Mouse (Mus musculus): ENCODE data around the gene Ptn. TPM values are rescaled to one million over a fixed set of nuclear protein-coding genes. Genes with fewer than 3 reads are reported as not detected.

Ptn gene
- polyA plus RNA-seq, 1 experiment from 2014 or later: 174 TPM

DNA sequence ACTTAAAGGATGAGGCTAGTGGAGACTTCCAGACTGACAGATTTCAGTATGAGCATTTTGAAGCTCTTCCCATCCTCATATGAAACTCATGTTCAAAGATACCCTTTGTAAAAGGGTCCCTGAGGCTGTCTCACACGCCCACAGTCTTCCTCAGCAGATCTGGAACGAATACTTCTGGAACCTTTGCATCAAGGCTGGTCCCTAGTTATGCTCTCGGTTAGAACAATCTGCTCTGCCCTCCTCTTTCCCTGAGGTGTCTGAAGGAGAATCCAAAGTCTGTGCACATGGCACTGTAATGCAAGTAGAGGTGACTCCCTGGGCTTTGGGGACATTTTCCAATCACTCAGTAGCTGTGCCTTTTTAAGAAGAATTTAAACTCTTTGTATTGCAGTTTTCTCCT lies 25.3 kb upstream of the Ptn start:
- Histone ChIP-seq H3K36me3 (no peaks in the 10 kb centered on the region), H3K27ac (replicated peaks) (no peak overlapping the region), H3K9me3 (replicated peaks) (no peaks in the 10 kb centered on the region), H3K4me1 (peaks cover 6% of the 10 kb centered on the region; the same call in 1 of the 2 replicates), H3K4me3 (no peak overlapping the region), H3K27me3 (ENCODE audit: low read depth, poor library complexity, severe bottlenecking) (no peaks in the 10 kb centered on the region)
- no peak for DNase-seq (ENCODE audit: low spot score)
- WGBS: 83% methylated on average over 3 of the region's 3 CpGs

DNA sequence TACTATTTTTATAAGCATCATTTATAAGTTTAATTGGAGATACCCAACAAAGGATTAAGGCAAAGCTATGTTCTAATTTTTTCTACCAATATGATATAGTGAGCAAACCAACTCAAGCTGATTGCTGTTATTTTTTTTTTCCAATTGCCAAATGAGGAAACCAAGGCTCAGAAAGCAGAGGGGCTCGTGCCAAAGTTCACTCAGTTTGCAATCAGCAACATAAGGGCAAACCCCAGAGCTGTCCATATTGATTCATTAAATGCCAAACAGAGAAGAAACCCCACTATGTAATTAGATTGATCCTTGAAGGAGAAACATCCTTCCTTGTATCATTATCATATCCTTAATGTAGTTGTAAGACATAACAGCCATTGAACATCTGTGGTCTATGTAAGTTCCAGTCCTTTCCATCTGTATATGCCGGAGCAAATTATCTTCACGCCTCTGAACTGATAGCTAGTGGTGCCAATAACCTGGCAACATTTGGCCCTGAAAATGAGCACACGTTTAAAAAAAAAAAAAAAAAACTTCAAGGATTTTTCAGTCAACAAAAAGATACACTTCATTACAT lies 24.8 kb upstream of the Ptn start:
- H3K4me1 ChIP-seq: peaks cover 6% of the 10 kb centered on the region; the same call in 1 of the 2 replicates
- no peak overlapping the region for H3K4me3 ChIP-seq
- H3K9me3 ChIP-seq (replicated peaks): no peaks in the 10 kb centered on the region
- no peak for DNase-seq (ENCODE audit: low spot score)
- H3K27me3 ChIP-seq (ENCODE audit: low read depth, poor library complexity, severe bottlenecking): no peaks in the 10 kb centered on the region
- H3K36me3 ChIP-seq: no peaks in the 10 kb centered on the region
- 85% methylated on average over 4 of the region's 4 CpGs for WGBS
- no peak overlapping the region for H3K27ac ChIP-seq (replicated peaks)

DNA sequence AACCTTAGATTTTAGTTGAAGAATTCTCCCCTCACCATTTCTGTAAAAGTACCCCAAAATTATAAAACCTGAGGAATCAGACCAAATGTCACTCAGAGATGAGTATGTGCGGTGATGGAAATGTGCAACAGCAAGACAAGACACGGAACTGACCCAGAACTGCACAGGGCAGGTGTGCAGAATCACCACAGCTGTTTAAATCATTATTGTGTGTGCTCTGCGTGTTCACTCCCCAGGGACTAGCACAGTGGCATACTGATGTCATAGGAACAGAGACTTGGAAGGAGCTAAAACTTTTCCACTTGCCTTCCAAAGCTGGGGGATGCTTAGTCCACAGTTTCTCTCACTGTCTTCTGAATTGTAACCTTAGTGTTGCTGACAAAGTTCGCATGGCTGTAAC lies 22.7 kb upstream of the Ptn start:
- no peak overlapping the region for H3K4me3 ChIP-seq
- H3K36me3 ChIP-seq: no peaks in the 10 kb centered on the region
- H3K27ac ChIP-seq (replicated peaks): no peak overlapping the region
- 0 out of 2 replicates have a peak, but pooled peaks cover 3% of the 10 kb centered on the region for H3K9me3 ChIP-seq (replicated peaks)
- H3K4me1 ChIP-seq: peaks cover 6% of the 10 kb centered on the region; the same call in 1 of the 2 replicates
- 83% methylated on average over 4 of the region's 4 CpGs for WGBS
- no peak for DNase-seq (ENCODE audit: low spot score)
- no peaks in the 10 kb centered on the region for H3K27me3 ChIP-seq (ENCODE audit: low read depth, poor library complexity, severe bottlenecking)

DNA sequence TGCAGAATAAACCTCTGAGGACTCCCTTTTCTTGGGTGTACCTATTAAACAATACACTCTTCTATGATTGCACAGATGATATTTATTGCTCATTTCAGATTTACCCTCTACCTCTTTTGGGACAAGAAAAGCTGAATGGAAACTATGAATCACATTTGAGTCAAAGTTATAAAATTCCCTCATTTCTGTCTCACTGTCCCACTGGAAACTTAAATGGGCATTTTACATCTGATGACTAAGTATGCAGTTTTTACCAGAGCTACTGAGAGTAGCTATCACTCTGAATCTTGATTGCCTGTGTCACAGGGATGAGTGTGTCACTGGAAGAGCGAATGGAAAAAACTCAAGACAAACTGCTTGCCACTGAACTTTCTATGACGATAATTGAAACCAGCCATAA lies 22.2 kb upstream of the Ptn start:
- H3K9me3 ChIP-seq (replicated peaks): 0 out of 2 replicates have a peak, but pooled peaks cover 3% of the 10 kb centered on the region
- DNase-seq (ENCODE audit: low spot score): no peak
- H3K36me3 ChIP-seq: no peaks in the 10 kb centered on the region
- peaks cover 6% of the 10 kb centered on the region; the same call in 1 of the 2 replicates for H3K4me1 ChIP-seq
- H3K4me3 ChIP-seq: no peak overlapping the region
- H3K27ac ChIP-seq (replicated peaks): no peak overlapping the region
- 85% methylated on average over 2 of the region's 2 CpGs for WGBS
- no peaks in the 10 kb centered on the region for H3K27me3 ChIP-seq (ENCODE audit: low read depth, poor library complexity, severe bottlenecking)

DNA sequence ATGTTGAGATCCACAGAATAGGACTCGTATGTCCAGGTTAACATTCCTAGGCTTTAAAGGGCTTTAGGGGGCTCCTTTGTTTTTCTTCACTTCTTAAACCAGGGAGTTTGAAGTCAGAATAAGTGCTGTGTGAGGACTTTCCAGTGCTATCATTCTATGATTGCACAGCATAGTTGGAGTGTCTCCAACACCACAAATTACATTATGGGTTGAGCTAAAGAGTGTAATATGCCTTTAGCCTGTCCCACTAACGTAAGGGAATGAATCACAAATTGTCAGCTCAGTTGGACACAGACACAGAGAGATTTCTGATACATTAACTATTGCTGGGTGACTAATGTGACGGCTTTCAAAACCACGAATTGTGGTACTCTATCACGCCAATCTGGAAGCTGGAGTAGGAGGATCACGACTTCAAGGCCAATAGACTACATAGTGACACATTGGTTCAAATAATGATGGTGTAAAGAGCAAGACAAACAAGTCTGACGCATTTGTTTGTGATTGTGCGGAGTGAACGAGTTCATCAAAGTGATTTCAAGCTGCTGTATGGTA lies 20.4 kb upstream of the Ptn start:
- H3K4me1 ChIP-seq: no peaks in the 10 kb centered on the region
- H3K27ac ChIP-seq (replicated peaks): no peak overlapping the region
- no peak for DNase-seq (ENCODE audit: low spot score)
- no peak overlapping the region for H3K4me3 ChIP-seq
- no peaks in the 10 kb centered on the region for H3K36me3 ChIP-seq
- 89% methylated on average over 9 of the region's 9 CpGs for WGBS
- no peaks in the 10 kb centered on the region for H3K27me3 ChIP-seq (ENCODE audit: low read depth, poor library complexity, severe bottlenecking)
- 0 out of 2 replicates have a peak, but pooled peaks cover 3% of the 10 kb centered on the region for H3K9me3 ChIP-seq (replicated peaks)

DNA sequence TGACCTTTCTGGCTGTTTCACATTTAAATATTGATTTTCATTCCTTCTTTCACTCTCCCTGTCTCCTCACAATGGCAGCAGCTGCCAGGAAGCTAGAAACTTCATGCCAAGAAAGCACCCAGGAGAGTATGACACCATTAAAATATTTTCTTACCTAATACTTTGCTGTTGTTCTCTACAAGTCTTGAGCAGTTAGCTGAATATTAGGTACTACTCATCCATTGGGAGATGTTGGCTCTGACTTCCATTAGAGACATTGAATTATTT lies 9.7 kb upstream of the Ptn start:
- Histone ChIP-seq H3K36me3 (no peaks in the 10 kb centered on the region), H3K4me1 (peaks cover 12% of the 10 kb centered on the region), H3K27me3 (ENCODE audit: low read depth, poor library complexity, severe bottlenecking) (no peaks in the 10 kb centered on the region), H3K27ac (replicated peaks) (no peak overlapping the region), H3K9me3 (replicated peaks) (no peaks in the 10 kb centered on the region), H3K4me3 (no peak overlapping the region)
- DNase-seq (ENCODE audit: low spot score): no peak

DNA sequence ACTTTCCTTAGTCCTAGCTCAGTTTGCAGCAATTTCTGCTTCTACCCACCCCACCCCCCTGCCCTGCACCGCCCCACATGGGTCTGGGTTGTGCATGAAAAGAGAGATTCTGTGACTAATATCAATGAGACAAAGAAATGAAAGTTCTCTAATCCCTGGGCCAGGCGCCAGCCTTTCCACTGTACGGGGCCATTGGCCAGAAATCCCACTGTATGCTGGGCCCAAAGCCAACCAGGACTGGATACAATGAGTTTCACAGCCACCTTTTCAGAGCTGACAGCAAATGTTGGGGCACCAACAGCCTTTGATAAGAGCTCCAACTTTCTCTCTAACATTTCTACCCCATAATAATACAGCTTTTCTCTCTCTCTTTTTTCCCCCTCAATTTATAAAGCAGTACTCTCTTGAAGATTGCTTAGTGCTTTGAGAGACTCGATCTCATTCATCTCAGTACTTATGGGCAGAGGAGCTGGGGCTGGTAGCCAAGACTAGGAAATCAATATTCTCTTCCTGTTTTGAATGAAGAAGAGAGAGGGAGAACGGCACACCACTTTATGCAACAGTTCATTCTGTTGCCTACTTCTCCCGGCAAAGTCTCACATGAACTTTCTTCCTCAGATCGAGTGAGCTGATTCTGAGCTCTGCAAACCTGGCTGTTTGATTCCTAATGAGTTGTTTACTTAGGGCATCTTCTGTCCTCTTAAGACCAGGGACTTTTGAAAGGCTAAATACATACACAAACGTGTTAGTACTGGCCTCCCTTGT lies 9.2 kb upstream of the Ptn start:
- no peak overlapping the region for H3K27ac ChIP-seq (replicated peaks)
- WGBS: 69% methylated on average over 8 of the region's 8 CpGs

DNA sequence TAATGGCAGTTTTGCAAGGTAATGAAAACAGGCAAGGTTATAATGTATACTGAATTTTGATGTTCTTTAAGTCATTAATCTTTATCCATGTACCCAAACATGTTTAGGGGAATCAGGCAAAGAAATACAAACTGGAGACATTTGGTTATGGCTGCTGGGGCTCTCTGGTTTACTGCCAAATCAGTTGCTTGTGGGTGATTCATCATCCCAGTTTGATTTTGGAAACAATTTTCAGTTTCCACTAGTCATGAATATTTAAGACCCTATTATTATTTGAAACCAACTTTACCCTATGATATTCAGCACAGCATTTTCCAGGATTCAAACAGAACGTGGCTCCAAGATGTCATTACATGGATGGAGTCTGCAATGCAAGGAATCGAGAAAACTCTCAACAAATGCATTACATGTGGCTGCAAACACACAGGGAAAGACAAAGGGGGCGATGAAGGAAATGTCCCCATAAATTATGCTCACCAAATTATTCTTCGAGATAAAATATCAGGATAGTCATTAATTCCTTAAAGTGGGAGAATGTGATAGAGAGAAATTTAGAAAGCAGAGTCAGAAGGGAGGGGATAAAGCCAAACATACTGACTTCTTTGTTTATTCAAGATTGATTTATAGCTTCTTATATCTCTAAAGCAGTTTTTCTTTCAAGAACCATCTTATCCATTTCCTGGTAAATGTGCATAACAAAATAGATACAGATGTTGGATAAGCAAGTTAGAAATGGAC lies 8.4 kb upstream of the Ptn start:
- Histone ChIP-seq H3K27ac (replicated peaks) (no peak overlapping the region), H3K36me3 (no peaks in the 10 kb centered on the region), H3K27me3 (ENCODE audit: low read depth, poor library complexity, severe bottlenecking) (no peaks in the 10 kb centered on the region), H3K9me3 (replicated peaks) (no peaks in the 10 kb centered on the region), H3K4me1 (peaks cover 12% of the 10 kb centered on the region), H3K4me3 (no peak overlapping the region)
- DNase-seq (ENCODE audit: low spot score): no peak
- 90% methylated on average over 4 of the region's 4 CpGs for WGBS

More for the DNA sequence above, 9.2 kb upstream of the Ptn start:
- H3K27me3 ChIP-seq (ENCODE audit: low read depth, poor library complexity, severe bottlenecking): no peaks in the 10 kb centered on the region
- no peak for DNase-seq (ENCODE audit: low spot score)
- no peak overlapping the region for H3K4me3 ChIP-seq
- peaks cover 12% of the 10 kb centered on the region for H3K4me1 ChIP-seq
- no peaks in the 10 kb centered on the region for H3K9me3 ChIP-seq (replicated peaks)
- no peaks in the 10 kb centered on the region for H3K36me3 ChIP-seq

DNA sequence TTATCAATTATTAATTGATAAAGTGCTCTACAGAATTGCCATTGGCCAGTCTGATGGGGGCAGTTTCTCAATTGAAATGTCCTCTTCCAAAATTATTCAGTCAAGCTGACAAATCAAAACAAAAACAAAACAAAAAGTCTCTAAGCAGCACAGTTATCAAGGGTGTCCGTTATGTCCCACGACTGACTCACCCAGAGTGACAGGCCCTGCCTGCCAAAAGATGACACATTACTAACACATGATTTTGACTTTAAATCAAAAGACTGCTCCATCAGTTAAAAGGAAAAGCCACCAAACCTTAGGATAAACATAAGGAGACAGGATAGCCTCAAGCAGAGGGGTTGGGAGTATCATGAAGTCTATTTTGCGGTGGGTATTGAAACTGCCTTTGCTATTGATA lies 6.6 kb upstream of the Ptn start:
- Histone ChIP-seq H3K4me1 (peaks cover 12% of the 10 kb centered on the region), H3K9me3 (replicated peaks) (no peaks in the 10 kb centered on the region), H3K36me3 (no peaks in the 10 kb centered on the region), H3K27ac (replicated peaks) (no peak overlapping the region), H3K4me3 (no peak overlapping the region), H3K27me3 (ENCODE audit: low read depth, poor library complexity, severe bottlenecking) (peaks cover 8% of the 10 kb centered on the region; the same call in 1 of the 2 replicates)
- no peak for DNase-seq (ENCODE audit: low spot score)
- 94% methylated on average over 3 of the region's 3 CpGs for WGBS

DNA sequence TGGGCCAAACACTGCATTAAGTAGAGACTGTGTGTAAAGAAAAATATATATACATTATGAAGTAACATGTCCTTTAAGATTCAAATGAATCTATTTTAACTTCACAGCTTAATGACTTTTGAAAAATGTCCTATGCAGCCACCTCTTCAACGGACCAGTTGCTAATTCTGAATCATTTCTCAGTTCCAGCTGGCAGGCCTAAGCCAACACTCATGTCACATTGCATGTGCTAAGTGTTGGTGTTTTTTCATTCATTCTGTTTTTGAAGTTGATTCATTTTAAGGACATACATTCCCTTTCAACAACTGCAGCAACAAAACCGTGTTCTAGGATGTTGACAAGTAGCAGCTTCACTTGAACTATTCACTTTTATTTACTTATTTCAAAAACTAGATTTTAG lies 6.0 kb upstream of the Ptn start:
- WGBS: 93% methylated on average over 2 of the region's 2 CpGs
- no peak for DNase-seq (ENCODE audit: low spot score)
- Histone ChIP-seq H3K27me3 (ENCODE audit: low read depth, poor library complexity, severe bottlenecking) (peaks cover 15% of the 10 kb centered on the region), H3K9me3 (replicated peaks) (no peaks in the 10 kb centered on the region), H3K27ac (replicated peaks) (no peak overlapping the region), H3K4me1 (peaks cover 14% of the 10 kb centered on the region), H3K36me3 (no peaks in the 10 kb centered on the region), H3K4me3 (no peak overlapping the region)

DNA sequence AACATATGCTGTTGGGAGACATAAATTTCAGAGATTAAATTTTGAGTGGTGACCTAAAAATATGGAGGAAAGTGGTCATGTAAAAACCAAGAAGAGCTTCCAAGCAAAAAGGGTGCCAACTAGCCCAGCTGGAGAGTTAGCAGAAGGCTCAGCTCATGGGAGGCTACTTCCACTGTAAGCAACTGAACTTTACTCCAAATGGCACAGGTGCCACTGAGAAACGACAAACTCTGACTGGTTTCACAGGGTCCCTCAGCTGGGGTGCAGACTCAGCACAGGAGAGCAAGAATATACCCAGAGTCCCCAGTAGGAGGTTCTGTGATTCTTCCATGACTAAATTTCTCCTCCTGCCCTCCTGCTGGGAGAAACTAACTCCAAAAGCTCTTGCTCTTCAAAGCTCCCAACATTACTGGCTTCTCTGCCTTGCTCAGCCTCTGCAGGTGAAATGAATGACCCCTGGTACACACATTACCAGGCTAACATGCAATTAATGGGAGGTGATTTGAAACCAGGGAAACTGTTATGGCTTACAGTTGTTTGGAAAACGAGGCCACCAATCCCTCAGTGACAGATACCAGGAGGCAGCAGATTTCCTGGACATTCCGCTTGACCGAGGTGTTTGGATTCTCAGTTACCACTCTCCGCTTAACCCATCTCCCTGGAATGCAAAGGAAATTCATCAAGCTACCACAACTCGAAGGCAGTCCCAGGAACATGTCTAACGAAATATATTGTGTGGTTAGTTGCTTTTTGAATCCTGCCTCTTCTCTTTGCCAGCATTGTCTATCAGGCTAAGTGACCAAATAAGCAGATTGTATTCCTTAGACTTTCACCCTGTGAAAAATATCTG lies 2.9 kb upstream of the Ptn start:
- Histone ChIP-seq H3K36me3 (no peaks in the 10 kb centered on the region), H3K27ac (replicated peaks) (no peak overlapping the region), H3K27me3 (ENCODE audit: low read depth, poor library complexity, severe bottlenecking) (peaks cover 42% of the 10 kb centered on the region), H3K4me3 (no peak overlapping the region), H3K4me1 (peaks cover 34% of the 10 kb centered on the region), H3K9me3 (replicated peaks) (no peaks in the 10 kb centered on the region)
- DNase-seq (ENCODE audit: low spot score): no peak
- 83% methylated on average over 7 of the region's 7 CpGs for WGBS

DNA sequence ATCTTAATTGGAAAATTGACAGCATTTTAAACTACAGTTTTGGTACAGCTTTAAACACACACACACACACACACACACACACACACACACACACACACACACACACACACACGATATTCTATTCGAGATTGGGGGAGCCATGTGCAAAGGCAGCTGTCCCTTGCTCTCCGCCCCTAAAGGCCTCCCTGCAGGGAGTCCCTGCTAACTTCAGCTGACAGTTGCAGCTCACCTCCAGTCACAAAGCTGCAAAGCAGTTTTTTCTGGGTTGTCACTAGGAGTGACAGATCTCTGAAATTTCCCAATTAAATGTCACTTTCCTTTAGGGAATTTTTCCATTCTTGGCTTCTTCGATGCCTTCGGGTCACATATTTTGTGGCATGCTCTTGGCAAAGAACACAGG lies 428 bp upstream of the Ptn start:
- 9% methylated on average over 5 of the region's 5 CpGs for WGBS
- Histone ChIP-seq H3K4me1 (peaks cover 41% of the 10 kb centered on the region), H3K36me3 (peaks cover 16% of the 10 kb centered on the region), H3K27ac (replicated peaks) (peak overlapping the region; percentile 89), H3K4me3 (peak overlapping the region; percentile 72), H3K27me3 (ENCODE audit: low read depth, poor library complexity, severe bottlenecking) (peaks cover 50% of the 10 kb centered on the region), H3K9me3 (replicated peaks) (no peaks in the 10 kb centered on the region)
- peak; percentile 36 for DNase-seq (ENCODE audit: low spot score)
